Mouse (Mus musculus): ENCODE data around the gene Ube2l6. TPM values are rescaled to one million over a fixed set of nuclear protein-coding genes. Genes with fewer than 3 reads are reported as not detected.
"Not testable (repeated sequence)": the region's sequence is repeated elsewhere in the genome, so short reads cannot be mapped to it uniquely, and the experiment has no call there.

Gene Ube2l6
- polyA plus RNA-seq, 1 experiment: 47.0 TPM

- DNase-seq: no peak
- 61% methylated on average over 3 of the region's 3 CpGs for WGBS
- TF ChIP-seq POLR2A (IDR thresholded peaks at IDR 0.05; ENCODE audit: borderline replicate concordance, extremely low read depth, low read depth, low read length) (no peak), CTCF (IDR thresholded peaks at IDR 0.05; ENCODE audit: insufficient read depth, low read length) (no peak)
These were observed 10.3 kb upstream of the Ube2l6 start for GRCm38 (mm10) chr2:84788316-84788715.

GRCm38 (mm10) chr2:84790418-84790817 is 8.2 kb upstream of the Ube2l6 start:
- H3K4me3 ChIP-seq (replicated peaks; ENCODE audit: extremely low read depth, low read depth, low read length): no peak overlapping the region
- DNase-seq: no peak
- TF ChIP-seq CTCF (IDR thresholded peaks at IDR 0.05; ENCODE audit: insufficient read depth, low read length) (no peak), POLR2A (IDR thresholded peaks at IDR 0.05; ENCODE audit: borderline replicate concordance, extremely low read depth, low read depth, low read length) (no peak)
- 56% methylated on average over 9 of the region's 9 CpGs for WGBS
- H3K4me1 ChIP-seq (ENCODE audit: control insufficient read depth, insufficient read depth, low read length): no peaks in the 10 kb centered on the region

More at GRCm38 (mm10) chr2:84788316-84788715, 10.3 kb upstream of the Ube2l6 start:
- Histone ChIP-seq H3K4me1 (ENCODE audit: control insufficient read depth, insufficient read depth, low read length) (no peaks in the 10 kb centered on the region), H3K4me3 (replicated peaks; ENCODE audit: extremely low read depth, low read depth, low read length) (no peak overlapping the region)

- Histone ChIP-seq H3K4me1 (ENCODE audit: control insufficient read depth, insufficient read depth, low read length) (no peaks in the 10 kb centered on the region), H3K4me3 (replicated peaks; ENCODE audit: extremely low read depth, low read depth, low read length) (no peak overlapping the region)
- no peak for TF ChIP-seq POLR2A (IDR thresholded peaks at IDR 0.05; ENCODE audit: borderline replicate concordance, extremely low read depth, low read depth, low read length)
- no peak for TF ChIP-seq CTCF (IDR thresholded peaks at IDR 0.05; ENCODE audit: insufficient read depth, low read length)
- WGBS: 20% methylated on average over 3 of the region's 3 CpGs
- DNase-seq: no peak
These were observed 6.1 kb upstream of the Ube2l6 start for GRCm38 (mm10) chr2:84792516-84792915.

GRCm38 (mm10) chr2:84793154-84793553 is 5.5 kb upstream of the Ube2l6 start:
- TF ChIP-seq CTCF (IDR thresholded peaks at IDR 0.05; ENCODE audit: insufficient read depth, low read length): no peak
- no peak for TF ChIP-seq POLR2A (IDR thresholded peaks at IDR 0.05; ENCODE audit: borderline replicate concordance, extremely low read depth, low read depth, low read length)
- no peak for DNase-seq
- H3K4me3 ChIP-seq (replicated peaks; ENCODE audit: extremely low read depth, low read depth, low read length): no peak overlapping the region
- H3K4me1 ChIP-seq (ENCODE audit: control insufficient read depth, insufficient read depth, low read length): no peaks in the 10 kb centered on the region; the same call in 1 of the 2 replicates
- WGBS: 90% methylated on average over 3 of the region's 3 CpGs

GRCm38 (mm10) chr2:84793871-84794270 is 4.8 kb upstream of the Ube2l6 start:
- 75% methylated on average over 3 of the region's 3 CpGs for WGBS
- no peak for DNase-seq
- H3K4me3 ChIP-seq (replicated peaks; ENCODE audit: extremely low read depth, low read depth, low read length): no peak overlapping the region
- TF ChIP-seq POLR2A (IDR thresholded peaks at IDR 0.05; ENCODE audit: borderline replicate concordance, extremely low read depth, low read depth, low read length): no peak
- TF ChIP-seq CTCF (IDR thresholded peaks at IDR 0.05; ENCODE audit: insufficient read depth, low read length): no peak
- no peaks in the 10 kb centered on the region; the same call in 1 of the 2 replicates for H3K4me1 ChIP-seq (ENCODE audit: control insufficient read depth, insufficient read depth, low read length)

GRCm38 (mm10) chr2:84797833-84798492 is 665 bp upstream of the Ube2l6 start:
- WGBS: 9% methylated on average over 13 of the region's 13 CpGs
- Histone ChIP-seq H3K4me1 (ENCODE audit: control insufficient read depth, insufficient read depth, low read length) (no peaks in the 10 kb centered on the region; the same call in 1 of the 2 replicates), H3K4me3 (replicated peaks; ENCODE audit: extremely low read depth, low read depth, low read length) (peak overlapping the region; percentile 78)
- TF ChIP-seq POLR2A (IDR thresholded peaks at IDR 0.05; ENCODE audit: borderline replicate concordance, extremely low read depth, low read depth, low read length) (no peak), CTCF (IDR thresholded peaks at IDR 0.05; ENCODE audit: insufficient read depth, low read length) (peak; percentile 90)
- DNase-seq: peak; percentile 64

- DNase-seq: peak; percentile 57
These were observed 473 bp downstream of the Ube2l6 start for GRCm38 (mm10) chr2:84799041-84799561.

GRCm38 (mm10) chr2:84800304-84800703 is 1.7 kb downstream of the Ube2l6 start:
- no peak for DNase-seq
- TF ChIP-seq CTCF (IDR thresholded peaks at IDR 0.05; ENCODE audit: insufficient read depth, low read length) (no peak), POLR2A (IDR thresholded peaks at IDR 0.05; ENCODE audit: borderline replicate concordance, extremely low read depth, low read depth, low read length) (no peak)
- 53% methylated on average over 4 of the region's 4 CpGs for whole genome bisulfite sequencing
- Histone ChIP-seq H3K4me1 (ENCODE audit: control insufficient read depth, insufficient read depth, low read length) (no peaks in the 10 kb centered on the region; the same call in 1 of the 2 replicates), H3K4me3 (replicated peaks; ENCODE audit: extremely low read depth, low read depth, low read length) (no peak overlapping the region)

More at GRCm38 (mm10) chr2:84799041-84799561, 473 bp downstream of the Ube2l6 start:
- under 1% methylated on average over 16 of the region's 16 CpGs for WGBS
- Histone ChIP-seq H3K4me3 (replicated peaks; ENCODE audit: extremely low read depth, low read depth, low read length) (peak overlapping the region; percentile 78), H3K4me1 (ENCODE audit: control insufficient read depth, insufficient read depth, low read length) (no peaks in the 10 kb centered on the region; the same call in 1 of the 2 replicates)
- no peak for TF ChIP-seq POLR2A (IDR thresholded peaks at IDR 0.05; ENCODE audit: borderline replicate concordance, extremely low read depth, low read depth, low read length)
- peak; percentile 51 for TF ChIP-seq CTCF (IDR thresholded peaks at IDR 0.05; ENCODE audit: insufficient read depth, low read length)

- 84% methylated on average over 5 of the region's 5 CpGs for WGBS
- not testable (repeated sequence) for H3K4me3 ChIP-seq (replicated peaks; ENCODE audit: extremely low read depth, low read depth, low read length); DNase-seq; H3K4me1 ChIP-seq (ENCODE audit: control insufficient read depth, insufficient read depth, low read length)
These were observed 2.6 kb downstream of the Ube2l6 start for GRCm38 (mm10) chr2:84801223-84801622.

- Histone ChIP-seq H3K4me3 (replicated peaks; ENCODE audit: extremely low read depth, low read depth, low read length) (no peak overlapping the region), H3K4me1 (ENCODE audit: control insufficient read depth, insufficient read depth, low read length) (no peaks in the 10 kb centered on the region)
- DNase-seq: no peak
- 87% methylated on average over 7 of the region's 7 CpGs for WGBS
- no peak for TF ChIP-seq POLR2A (IDR thresholded peaks at IDR 0.05; ENCODE audit: borderline replicate concordance, extremely low read depth, low read depth, low read length)
- TF ChIP-seq CTCF (IDR thresholded peaks at IDR 0.05; ENCODE audit: insufficient read depth, low read length): no peak
These were observed 5.3 kb downstream of the Ube2l6 start for GRCm38 (mm10) chr2:84803963-84804362.

Data from lung, adult 2 months (tissue).